Mouse (Mus musculus) frontal cortex, adult 2 months (tissue): ENCODE results near the gene Slc28a1. TPM values are rescaled to one million over a fixed set of nuclear protein-coding genes. Genes with fewer than 3 reads are reported as not detected.
"Not testable (repeated sequence)": the region's sequence is repeated elsewhere in the genome, so short reads cannot be mapped to it uniquely, and the experiment has no call there.

ENCODE experiments used
- DNase-seq, 2 experiments: peaks; one replicate each; pipeline ENCODE4 v3.0.0; 2022; ENCODE audit warnings: low spot score in 1 of 2; ENCODE audit errors: extremely low spot score in 1 of 2
- polyA plus RNA-seq: library from polyadenylated mRNA; depleted of rRNA; stranded (reverse); fragments of >200 nt; gene quantifications from 2 replicates; pipeline ENCODE4 v1.2.3, GENCODE M21; 2012

The Slc28a1 gene
- polyA plus RNA-seq, 1 experiment: 0.42 TPM

DNA sequence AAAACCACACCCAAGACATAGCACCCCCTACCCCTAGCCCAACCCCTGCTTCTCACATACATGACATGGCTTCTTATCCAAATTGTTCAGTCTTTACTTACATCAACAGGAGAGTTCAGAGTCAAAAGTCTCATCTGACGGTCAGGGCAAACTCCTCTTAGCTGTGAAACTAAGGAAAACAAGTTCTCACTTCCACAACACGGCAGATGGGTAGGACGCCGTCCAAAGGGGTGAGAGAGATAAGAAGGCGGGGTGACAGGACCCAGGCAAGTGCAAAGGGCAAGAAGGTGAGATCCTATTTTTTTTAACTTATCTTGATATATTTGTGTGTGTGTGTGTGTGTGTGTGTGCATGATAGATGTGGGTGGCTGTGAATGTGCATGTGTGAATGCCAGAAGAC is 9.0 kb downstream of the Slc28a1 start:
- DNase-seq: no peak

DNA sequence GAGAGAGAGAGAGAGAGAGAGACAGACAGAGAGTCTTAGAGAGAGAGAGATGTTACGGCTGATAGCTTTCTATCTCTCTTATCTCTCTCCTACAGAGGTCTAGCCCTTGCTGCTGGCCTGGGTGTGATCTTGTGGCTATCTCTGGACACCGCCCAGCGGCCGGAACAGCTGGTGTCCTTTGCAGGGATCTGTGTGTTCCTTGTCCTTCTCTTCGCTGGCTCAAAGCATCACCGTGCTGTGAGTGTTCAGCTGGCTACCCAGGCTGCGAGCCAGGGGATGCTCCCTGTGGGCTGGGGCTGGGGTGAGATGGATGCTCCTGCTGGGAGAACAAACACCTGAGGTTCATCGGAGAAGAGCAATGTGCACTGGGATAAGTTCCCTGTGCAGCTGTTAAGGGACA is 10.2 kb downstream of the Slc28a1 start:
- DNase-seq: no peak

DNA sequence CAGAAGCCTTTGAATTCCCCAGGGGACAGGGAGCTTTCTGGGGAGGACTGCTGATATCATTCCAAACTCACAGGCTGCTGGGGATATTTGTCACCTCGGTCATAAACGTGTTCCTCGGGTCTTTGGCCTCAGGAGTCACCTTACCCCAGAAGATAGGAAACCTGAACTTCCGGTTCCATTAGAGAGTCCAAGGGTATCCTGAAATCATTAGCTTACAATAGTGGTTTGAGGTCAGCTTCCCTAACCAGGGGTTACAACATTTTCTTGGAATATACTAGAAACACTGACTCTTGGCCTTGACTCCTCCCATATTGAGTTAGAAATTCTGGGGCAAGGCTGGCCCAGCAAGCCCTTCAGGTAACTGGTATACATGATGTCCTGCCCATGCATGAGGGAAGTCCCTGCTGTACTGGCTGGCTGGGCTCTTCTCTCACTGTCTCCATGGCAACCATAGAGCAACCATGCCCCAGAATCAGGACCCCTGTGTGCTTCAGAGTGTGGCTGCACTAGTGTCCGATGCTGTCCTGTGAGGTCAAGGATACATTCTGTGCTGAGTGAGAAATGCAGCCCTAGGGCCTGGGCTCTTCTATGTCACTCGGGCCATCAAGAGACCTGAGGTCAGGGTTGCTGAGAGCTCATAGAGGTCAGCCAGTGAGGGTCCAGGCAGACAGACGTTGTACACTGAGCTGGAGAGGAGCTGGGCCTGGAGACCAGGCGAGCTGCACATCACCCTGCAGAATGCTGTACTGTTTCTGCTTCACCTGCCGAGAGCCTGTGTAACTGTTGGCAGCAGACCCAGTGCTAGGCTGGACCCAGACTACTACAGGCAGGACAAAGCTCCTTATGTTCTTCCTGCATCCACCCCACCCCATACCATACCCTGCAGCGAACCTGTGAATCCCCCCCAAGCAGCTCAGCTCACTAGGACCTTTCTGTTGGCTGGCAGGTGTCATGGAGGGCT is 10.9 kb downstream of the Slc28a1 start:
- no peak for DNase-seq

DNA sequence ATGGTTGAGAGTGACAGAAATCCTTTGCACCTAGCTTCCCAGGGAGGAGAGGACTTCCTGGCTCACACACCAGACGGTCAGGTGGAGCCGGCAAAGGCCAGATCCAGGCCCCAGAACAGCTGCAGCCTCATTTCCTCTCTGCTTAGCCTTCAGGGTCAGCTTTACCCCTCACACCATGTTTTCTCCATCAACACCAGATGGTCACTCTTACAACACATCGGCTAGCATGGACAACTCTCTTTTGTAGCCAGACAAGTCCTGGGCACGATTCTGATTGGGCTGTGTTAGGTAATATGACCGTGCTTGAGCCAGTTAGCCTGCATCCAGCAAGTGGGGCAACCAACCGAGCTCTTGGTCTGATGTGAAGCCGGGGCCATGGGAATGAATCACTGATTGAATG is 17.3 kb downstream of the Slc28a1 start:
- DNase-seq: no peak

DNA sequence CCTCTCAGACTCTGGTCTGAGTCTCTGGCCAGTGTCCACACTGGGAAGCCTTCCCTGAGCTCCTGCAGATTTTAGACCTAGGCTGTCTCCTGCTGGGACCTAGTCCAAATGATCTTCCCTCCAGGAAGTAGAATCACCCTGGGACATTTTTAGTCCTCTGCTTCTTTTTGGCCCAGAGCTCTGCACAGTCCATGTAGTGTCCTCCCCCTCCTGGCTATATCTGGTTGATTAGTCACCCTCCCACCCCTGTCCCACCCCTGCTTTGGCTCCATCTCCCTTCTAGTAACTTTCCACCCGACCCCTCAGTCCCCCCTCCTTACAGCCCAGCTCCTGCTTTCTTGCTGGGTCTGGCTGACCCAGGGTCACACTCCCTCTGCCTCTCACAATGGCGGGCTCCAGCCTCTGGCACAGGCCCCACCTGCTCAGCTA is 18.3 kb downstream of the Slc28a1 start:
- DNase-seq: no peak

DNA sequence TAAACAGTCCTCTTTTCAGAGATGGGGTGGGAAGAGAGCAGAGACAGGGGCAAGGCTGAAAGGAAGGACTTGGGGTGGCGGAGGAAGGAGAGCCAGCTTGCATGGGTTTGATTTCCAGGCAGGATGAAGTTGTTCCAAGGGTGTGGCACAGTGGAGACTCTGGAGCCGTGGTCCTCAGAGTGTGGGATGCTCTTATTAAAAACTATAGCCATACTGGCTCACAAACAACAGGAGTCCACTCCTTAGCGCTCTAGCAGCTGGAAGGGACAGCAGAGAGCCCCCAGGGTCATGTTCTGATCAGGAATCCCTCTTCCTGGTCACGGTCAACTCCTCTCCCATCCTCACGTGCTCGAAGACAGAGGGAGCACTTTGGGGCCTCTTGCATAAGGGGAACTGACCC is 18.8 kb downstream of the Slc28a1 start:
- no peak for DNase-seq

- no peak for DNase-seq
Measured at GRCm38 (mm10) chr7:81133941-81134340, 19.3 kb downstream of the Slc28a1 start.

DNA sequence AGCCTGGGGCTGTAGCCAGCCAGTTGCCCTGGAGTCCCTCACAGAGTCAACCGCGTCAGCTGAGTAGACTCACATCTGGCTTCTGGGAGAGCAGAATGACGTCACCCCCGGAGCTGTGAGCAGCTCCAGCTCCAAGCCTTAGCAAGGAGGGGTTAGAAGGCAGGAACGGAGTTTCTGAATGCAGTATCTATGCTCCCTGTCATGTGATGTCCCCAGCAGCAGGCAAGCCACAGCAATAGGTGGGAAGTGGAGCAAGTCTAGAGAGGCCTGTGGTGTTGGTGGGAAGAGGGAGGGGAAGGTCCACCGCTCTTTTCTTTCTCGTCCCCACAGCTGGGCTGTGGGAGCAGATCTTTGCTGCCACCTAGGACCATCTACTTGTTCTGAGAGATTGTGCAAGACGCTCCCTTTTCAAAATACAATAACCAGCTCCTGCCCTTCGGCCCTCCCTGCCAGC is 20.0 kb downstream of the Slc28a1 start:
- peak; percentile 36 to 73 for DNase-seq

GRCm38 (mm10) chr7:81137292-81137691 is 22.7 kb downstream of the Slc28a1 start:
- no peak for DNase-seq

GRCm38 (mm10) chr7:81139100-81139499 is 24.5 kb downstream of the Slc28a1 start:
- no peak for DNase-seq

DNA sequence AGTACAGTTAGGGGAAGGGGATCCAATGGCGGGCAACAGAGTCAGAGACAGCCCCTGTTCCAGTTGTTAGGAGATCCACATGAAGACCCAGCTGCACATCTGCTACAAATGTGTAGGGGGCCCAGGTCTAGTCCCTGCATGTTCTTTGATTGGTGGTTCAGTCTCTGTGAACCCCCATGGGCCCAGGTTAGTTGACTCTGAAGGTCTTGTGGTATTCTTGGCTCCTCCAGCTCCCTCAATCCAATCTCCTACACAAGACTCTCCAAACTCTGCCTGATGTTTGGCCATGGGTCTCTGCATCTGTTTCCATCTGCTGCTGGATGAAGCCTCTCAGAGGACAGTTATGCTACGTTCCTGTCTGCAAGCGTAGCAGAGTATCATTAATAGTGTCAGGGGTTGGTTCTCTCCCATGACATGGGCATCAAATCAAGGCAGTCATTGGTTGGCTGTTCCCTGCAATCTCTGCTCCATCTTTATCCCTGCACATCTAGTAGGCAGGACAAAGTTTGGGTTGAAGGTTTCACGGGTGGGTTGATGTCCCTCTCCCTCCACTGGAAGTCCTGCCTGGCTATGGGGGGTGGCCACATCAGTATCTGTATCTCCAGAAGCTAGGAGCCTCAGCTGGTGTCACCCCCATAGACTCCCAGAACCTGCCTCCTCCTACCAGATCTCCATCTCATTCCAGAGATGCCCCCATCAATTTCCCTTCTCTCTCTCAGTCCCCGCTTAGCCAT is 25.2 kb downstream of the Slc28a1 start:
- DNase-seq: no peak

GRCm38 (mm10) chr7:81141541-81141940 is 26.9 kb downstream of the Slc28a1 start:
- DNase-seq: no peak

DNA sequence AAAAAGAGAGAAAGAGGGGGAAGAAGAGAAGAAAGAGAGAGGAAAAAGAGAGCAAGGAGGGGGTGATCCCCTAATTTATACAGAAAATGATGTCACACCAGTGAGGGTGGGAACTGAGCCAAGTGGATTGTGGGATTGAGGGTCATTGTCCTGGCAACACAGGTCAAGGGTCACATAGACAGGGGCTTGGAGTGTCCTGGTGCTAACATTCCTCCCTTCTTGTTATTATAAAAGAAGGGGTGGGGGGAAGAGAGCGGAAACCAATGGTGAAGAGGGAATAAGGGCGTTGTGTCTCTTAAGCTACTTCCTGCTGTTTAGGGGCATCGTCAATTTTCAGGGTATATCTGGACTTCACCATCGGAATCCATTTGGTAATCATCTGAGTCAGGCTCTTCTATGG is 28.5 kb downstream of the Slc28a1 start:
- not testable (repeated sequence) for DNase-seq

DNA sequence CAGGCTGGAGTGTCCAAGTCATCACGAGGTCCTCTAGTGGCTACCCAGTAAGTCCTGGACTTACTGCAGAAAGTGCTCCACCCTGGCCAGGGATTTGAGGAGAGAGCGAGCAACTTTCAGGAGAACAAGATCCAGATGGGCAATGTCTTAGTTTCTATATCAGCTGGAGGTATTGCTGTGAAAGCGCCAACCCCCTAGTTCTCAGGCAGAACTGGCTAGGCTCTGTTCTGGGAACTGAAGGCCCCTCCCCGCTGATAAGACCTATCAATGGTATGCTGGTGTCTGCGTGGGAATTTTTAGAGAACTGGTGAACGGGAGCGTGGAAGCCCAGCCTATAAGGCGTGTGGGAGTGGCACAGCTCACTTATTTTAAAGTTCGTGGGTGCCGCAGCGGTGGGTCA is 35.2 kb downstream of the Slc28a1 start:
- no peak for DNase-seq

DNA sequence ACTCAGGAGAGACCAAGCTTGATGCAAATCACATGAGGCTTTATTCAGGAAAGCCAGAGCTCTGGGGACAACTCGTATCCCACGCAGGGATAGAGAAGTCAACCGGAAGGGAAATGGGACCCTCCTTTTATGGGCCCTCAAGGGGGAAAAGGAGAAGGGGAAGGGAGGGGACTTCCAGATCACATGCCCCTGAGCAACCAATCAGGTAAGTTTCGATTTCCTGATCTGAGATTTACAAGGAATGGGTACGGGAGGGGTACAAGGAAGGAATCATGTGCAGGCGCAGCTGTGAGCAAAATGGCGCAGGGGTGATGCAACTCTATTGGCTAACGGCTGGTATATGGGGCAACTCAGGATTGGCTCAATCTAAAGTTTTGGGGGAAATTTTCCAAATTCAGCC is 36.6 kb downstream of the Slc28a1 start:
- no peak for DNase-seq

DNA sequence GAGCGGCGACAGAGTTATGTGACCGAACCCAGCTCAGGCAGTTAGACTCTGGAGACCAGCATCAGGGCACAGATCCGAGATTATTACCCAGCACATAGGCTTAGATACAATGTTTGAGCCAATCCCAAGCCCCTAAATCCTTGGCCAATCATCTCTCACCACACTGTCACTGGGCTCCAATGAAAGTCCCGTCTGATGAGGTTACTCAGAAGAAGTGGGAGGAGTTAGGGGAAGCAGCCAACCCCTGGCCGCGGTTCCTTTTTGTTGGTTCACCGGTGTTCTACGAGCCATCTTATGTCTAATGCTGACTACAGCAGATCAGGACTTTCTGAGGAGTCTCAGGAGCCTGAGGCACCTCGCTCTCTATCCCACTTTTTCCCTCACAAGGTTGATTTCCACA is 37.7 kb downstream of the Slc28a1 start:
- no peak for DNase-seq

DNA sequence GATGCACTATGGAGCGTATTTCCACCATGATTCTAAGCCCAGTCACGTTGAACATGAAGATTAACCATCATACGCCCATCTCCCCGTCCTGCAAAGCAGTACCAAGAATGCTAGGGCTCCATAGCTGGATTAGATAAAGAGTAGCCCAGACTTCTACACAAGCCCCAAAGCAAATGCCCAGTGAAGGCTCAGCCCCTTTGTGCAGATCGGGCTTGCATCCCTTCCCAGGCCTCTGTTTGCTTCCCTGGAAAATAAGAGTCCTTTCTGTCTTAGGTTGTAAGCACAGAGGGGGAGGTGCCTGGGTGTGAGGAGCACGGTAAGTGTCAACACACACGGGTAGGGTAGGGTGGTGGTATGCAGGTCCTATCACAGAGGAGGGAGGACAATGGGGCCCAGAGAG is 38.2 kb downstream of the Slc28a1 start:
- no peak for DNase-seq

DNA sequence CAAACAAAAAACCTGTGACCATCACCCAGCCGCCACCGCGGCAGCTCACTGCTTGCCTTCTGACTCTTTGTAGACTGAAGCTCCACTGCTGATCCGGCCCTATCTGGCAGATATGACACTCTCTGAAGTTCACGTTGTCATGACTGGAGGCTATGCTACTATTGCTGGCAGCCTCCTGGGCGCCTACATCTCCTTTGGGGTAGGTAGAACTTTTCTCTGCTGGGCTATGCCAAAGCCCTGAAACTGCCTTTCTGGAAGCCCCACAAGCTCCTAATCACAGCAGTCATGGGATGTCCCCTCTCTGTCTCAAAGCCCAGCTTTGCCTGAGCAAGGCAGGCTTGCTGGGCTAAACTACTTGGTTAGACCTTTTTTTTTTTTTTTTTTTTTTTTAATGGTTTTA is 38.7 kb downstream of the Slc28a1 start:
- no peak for DNase-seq

GRCm38 (mm10) chr7:81154244-81154643 is 39.6 kb downstream of the Slc28a1 start:
- not testable (repeated sequence) for DNase-seq

DNA sequence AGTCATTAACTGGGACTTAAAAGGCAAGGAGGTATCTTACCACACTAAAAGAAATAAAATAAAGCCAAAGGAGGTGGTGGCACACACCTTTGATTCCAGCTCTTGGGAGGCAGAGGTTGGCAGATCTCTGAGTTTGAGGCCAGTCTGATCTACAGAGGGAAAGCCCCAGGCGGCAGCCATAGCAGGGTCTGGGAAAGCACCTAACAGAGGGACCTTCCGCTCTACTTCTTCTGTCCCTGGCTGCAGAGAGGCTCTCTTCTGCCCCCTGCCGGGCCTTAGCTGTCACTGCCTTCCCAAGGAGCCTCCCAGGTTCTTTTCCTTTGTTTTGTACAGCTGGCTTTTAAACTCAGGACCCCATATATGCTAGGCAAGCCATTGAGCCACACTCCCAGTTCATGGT is 40.4 kb downstream of the Slc28a1 start:
- DNase-seq: peak in 1 of 2 experiments; percentile 58

DNA sequence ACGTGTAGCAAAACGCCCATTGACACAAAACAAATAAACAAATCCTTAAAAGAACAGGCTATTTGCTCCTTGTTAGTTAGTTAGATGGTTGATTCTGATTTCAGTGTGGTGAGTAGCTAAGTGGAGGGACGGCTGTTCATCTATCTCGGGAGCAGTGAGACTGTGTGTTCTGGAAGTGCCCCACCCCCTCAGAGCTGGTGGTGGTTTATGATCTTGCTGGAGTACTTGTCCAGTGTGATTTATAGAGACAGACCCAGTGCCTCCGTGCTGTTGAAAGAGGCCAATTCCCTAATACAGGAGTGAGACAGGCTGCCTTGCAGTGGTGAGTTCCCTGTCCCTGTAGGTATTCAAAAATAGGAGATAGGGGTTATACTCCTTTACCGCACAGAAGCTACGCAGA is 44.3 kb downstream of the Slc28a1 start:
- no peak for DNase-seq

- peak in 1 of 2 experiments; percentile 35 for DNase-seq
Measured at GRCm38 (mm10) chr7:81161666-81162065, 47.1 kb downstream of the Slc28a1 start.
